Mouse (Mus musculus) hindbrain, embryonic 16.5 days (tissue): ENCODE results near the gene Slc41a3. TPM values are rescaled to one million over a fixed set of nuclear protein-coding genes. Genes with fewer than 3 reads are reported as not detected.

Source experiments
- ATAC-seq: fragments of 200-750 bp; cut with Nextera tagmentation; 2 replicates; pipeline ENCODE4 v1.8.0; 2017; ENCODE audit warnings: moderate TSS enrichment, moderate library complexity
- H3K27ac ChIP-seq: fragments of 300-500 bp; sonication (generic); 2 replicates; pipeline ENCODE4 v1.5.1; 2014; ENCODE audit warnings: low read depth, mild to moderate bottlenecking, control low read depth, low read length, moderate library complexity
- H3K27me3 ChIP-seq: fragments of 300-500 bp; sonication (generic); replicated peaks from 2 replicates; pipeline ENCODE4 v1.6.1; 2014; ENCODE audit warnings: low read length; ENCODE audit not compliant: control insufficient read depth, insufficient read depth
- H3K36me3 ChIP-seq: fragments of 300-500 bp; sonication (generic); 2 replicates; pipeline ENCODE4 v1.6.1; 2014; ENCODE audit warnings: mild to moderate bottlenecking, low read length, moderate library complexity, mixed read lengths; ENCODE audit not compliant: control insufficient read depth, insufficient read depth
- H3K4me1 ChIP-seq: fragments of 300-500 bp; sonication (generic); 2 replicates; pipeline ENCODE4 v1.6.1; 2014; ENCODE audit warnings: low read depth, low read length; ENCODE audit not compliant: control insufficient read depth, insufficient read depth
- H3K4me2 ChIP-seq: fragments of 300-500 bp; sonication (generic); 2 replicates; pipeline ENCODE4 v1.6.1; 2014; ENCODE audit warnings: mild to moderate bottlenecking, low read length, control low read depth, moderate library complexity
- H3K4me3 ChIP-seq: fragments of 300-500 bp; sonication (generic); 2 replicates; pipeline ENCODE4 v1.5.1; 2014; ENCODE audit warnings: mild to moderate bottlenecking, low read length, control low read depth, moderate library complexity
- H3K9ac ChIP-seq: fragments of 300-500 bp; sonication (generic); 2 replicates; pipeline ENCODE4 v1.6.1; 2014; ENCODE audit warnings: low read depth, mild to moderate bottlenecking, control low read depth, low read length, moderate library complexity
- H3K9me3 ChIP-seq: fragments of 300-500 bp; sonication (generic); 2 replicates; pipeline ENCODE4 v1.6.1; 2014; ENCODE audit warnings: mild to moderate bottlenecking, low read length, moderate library complexity; ENCODE audit not compliant: control insufficient read depth
- WGBS: fragments of 180-500 bp; shearing (Covaris S2); extraction: QIAGEN DNeasy Blood & Tissue Kit; methylation state at CpG from one replicate; pipeline ENCODE4 v1.1.7; 2014; 5-methylcytosine and 5-hydroxymethylcytosine counted together
- polyA plus RNA-seq: library from polyadenylated mRNA; unstranded; fragments of >200 nt; fragmentation: Nextera tagmentation; extraction: Ambion mirVana; gene quantifications from 2 replicates; pipeline ENCODE4 v1.2.1, GENCODE M21; 2015

Gene Slc41a3
- polyA plus RNA-seq, 1 experiment from 2014 or later: 12.7 TPM

GRCm38 (mm10) chr6:90590707-90591106 lies 13.8 kb upstream of the Slc41a3 start:
- Histone ChIP-seq H3K4me3 (no peak overlapping the region), H3K36me3 (no peaks in the 10 kb centered on the region)
- WGBS: 90% methylated on average over 1 of the region's 1 CpGs

DNA sequence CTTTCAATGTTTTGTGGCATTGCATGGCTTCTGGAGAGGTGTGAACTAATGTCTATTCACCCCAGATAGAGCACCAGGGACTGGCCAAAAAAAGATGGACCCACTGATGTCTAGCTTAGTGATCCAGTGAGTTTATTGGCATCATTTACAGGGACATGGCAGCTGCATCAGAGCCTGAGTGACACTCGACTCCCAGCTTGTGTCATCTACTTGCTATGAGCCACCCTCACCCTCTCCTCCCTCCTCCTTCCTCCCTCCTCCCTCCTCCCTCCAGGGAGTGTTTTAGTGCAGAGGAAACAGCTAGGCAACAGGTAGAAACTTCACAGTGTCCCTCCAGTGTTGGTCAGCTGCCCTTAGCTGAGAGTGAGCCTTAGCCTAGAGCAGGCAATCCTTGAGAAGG lies 9.6 kb upstream of the Slc41a3 start:
- H3K36me3 ChIP-seq: no peaks in the 10 kb centered on the region
- H3K9ac ChIP-seq: no peak overlapping the region
- no peak overlapping the region for H3K27ac ChIP-seq
- WGBS: 85% methylated on average over 1 of the region's 1 CpGs
- no peak overlapping the region for H3K4me3 ChIP-seq
- H3K4me1 ChIP-seq: no peaks in the 10 kb centered on the region
- H3K4me2 ChIP-seq: no peak overlapping the region
- no peak for ATAC-seq
- no peaks in the 10 kb centered on the region for H3K27me3 ChIP-seq
- peaks cover 2% of the 10 kb centered on the region; the same call in 1 of the 2 replicates for H3K9me3 ChIP-seq

More at GRCm38 (mm10) chr6:90590707-90591106, 13.8 kb upstream of the Slc41a3 start:
- H3K9ac ChIP-seq: no peak overlapping the region
- H3K4me1 ChIP-seq: no peaks in the 10 kb centered on the region
- peaks cover 2% of the 10 kb centered on the region; the same call in 1 of the 2 replicates for H3K9me3 ChIP-seq
- no peak for ATAC-seq
- no peaks in the 10 kb centered on the region for H3K27me3 ChIP-seq
- no peak overlapping the region for H3K4me2 ChIP-seq
- no peak overlapping the region for H3K27ac ChIP-seq

GRCm38 (mm10) chr6:90597060-90597459 lies 7.5 kb upstream of the Slc41a3 start:
- Histone ChIP-seq H3K9ac (no peak overlapping the region), H3K36me3 (no peaks in the 10 kb centered on the region), H3K4me3 (no peak overlapping the region), H3K27me3 (no peaks in the 10 kb centered on the region), H3K4me1 (no peaks in the 10 kb centered on the region), H3K9me3 (peaks cover 2% of the 10 kb centered on the region; the same call in 1 of the 2 replicates), H3K4me2 (no peak overlapping the region), H3K27ac (no peak overlapping the region)
- WGBS: 89% methylated on average over 4 of the region's 4 CpGs
- ATAC-seq: no peak

- H3K4me3 ChIP-seq: no peak overlapping the region
- 71% methylated on average over 2 of the region's 2 CpGs for WGBS
Observed at GRCm38 (mm10) chr6:90597592-90597991, 6.9 kb upstream of the Slc41a3 start.

DNA sequence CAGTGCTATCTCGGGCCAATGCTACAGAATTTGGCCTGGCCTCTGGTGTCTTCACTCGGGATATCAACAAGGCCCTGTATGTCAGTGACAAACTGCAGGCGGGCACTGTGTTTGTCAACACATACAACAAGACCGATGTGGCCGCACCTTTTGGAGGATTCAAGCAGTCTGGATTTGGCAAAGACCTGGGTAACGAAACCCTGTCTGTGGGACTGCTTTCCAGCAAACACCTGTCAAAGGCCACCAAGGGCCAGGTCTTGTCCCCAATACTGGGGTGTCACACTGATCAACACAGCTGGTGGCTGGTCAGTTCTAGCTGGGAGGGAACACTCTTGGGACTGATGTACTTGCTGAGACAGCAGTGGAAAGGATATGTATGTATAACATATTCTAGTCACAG lies 6.3 kb upstream of the Slc41a3 start:
- Histone ChIP-seq H3K4me2 (no peak overlapping the region), H3K27me3 (no peaks in the 10 kb centered on the region; the same call in 1 of the 2 replicates), H3K4me1 (no peaks in the 10 kb centered on the region), H3K27ac (no peak overlapping the region), H3K9ac (no peak overlapping the region), H3K9me3 (peaks cover 2% of the 10 kb centered on the region; the same call in 1 of the 2 replicates), H3K36me3 (no peaks in the 10 kb centered on the region), H3K4me3 (no peak overlapping the region)
- no peak for ATAC-seq
- 90% methylated on average over 6 of the region's 6 CpGs for WGBS

More at GRCm38 (mm10) chr6:90597592-90597991, 6.9 kb upstream of the Slc41a3 start:
- H3K27ac ChIP-seq: no peak overlapping the region
- no peak overlapping the region for H3K9ac ChIP-seq
- no peaks in the 10 kb centered on the region for H3K4me1 ChIP-seq
- H3K36me3 ChIP-seq: no peaks in the 10 kb centered on the region
- peak; percentile 71; the same call in 1 of the 2 replicates for ATAC-seq
- H3K27me3 ChIP-seq: no peaks in the 10 kb centered on the region; the same call in 1 of the 2 replicates
- no peak overlapping the region for H3K4me2 ChIP-seq
- H3K9me3 ChIP-seq: peaks cover 2% of the 10 kb centered on the region; the same call in 1 of the 2 replicates

DNA sequence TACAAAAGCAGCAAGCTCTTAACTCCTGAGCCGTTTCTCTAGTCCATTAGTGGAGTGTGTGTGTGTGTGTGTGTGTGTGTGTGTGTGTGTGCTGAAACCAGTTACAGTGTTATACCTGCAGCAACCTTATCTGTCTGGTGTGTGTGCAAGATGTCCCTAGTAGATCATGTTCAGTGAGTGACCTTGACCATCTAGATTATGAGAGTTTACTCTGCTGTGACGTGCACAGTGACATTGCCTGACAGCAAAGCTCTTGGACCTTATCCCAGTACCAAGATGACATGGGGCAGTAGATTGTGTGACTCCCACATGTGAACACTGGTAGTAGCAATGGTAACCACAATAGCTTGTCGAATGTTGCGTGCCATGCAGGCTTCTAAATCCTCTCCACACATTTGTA lies 4.2 kb upstream of the Slc41a3 start:
- ATAC-seq: no peak
- H3K27me3 ChIP-seq: no peaks in the 10 kb centered on the region; the same call in 1 of the 2 replicates
- no peak overlapping the region for H3K4me2 ChIP-seq
- no peaks in the 10 kb centered on the region for H3K4me1 ChIP-seq
- no peak overlapping the region for H3K4me3 ChIP-seq
- H3K9me3 ChIP-seq: peaks cover 2% of the 10 kb centered on the region; the same call in 1 of the 2 replicates
- WGBS: 88% methylated on average over 4 of the region's 4 CpGs
- H3K27ac ChIP-seq: no peak overlapping the region
- H3K9ac ChIP-seq: no peak overlapping the region
- H3K36me3 ChIP-seq: no peaks in the 10 kb centered on the region

GRCm38 (mm10) chr6:90601736-90602135 lies 2.8 kb upstream of the Slc41a3 start:
- H3K27me3 ChIP-seq: no peaks in the 10 kb centered on the region; the same call in 1 of the 2 replicates
- H3K27ac ChIP-seq: no peak overlapping the region
- H3K4me2 ChIP-seq: no peak overlapping the region
- no peak for ATAC-seq
- H3K36me3 ChIP-seq: no peaks in the 10 kb centered on the region
- H3K4me3 ChIP-seq: no peak overlapping the region
- 59% methylated on average over 7 of the region's 7 CpGs for WGBS
- no peak overlapping the region for H3K9ac ChIP-seq
- peaks cover 3% of the 10 kb centered on the region; the same call in 1 of the 2 replicates for H3K4me1 ChIP-seq
- no peaks in the 10 kb centered on the region for H3K9me3 ChIP-seq

DNA sequence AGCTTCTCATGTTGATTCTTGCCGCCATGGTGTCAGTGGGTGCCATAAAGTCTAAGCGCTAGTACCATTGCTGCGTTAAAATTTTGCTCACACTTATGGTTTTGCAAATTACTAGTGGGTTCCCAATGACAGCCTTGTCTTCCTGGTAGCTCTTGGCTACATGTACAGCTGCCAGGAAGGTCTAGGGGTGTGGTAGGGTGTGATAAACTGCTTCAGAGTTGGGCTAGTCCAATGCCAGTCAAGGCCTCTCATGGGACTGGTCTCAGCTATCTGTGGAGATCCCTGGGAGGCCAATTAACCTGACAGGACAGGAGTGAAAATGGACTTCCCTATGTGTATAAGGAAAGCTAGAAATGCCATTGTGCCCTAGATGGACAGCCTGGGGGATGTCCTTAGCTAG lies 2.2 kb upstream of the Slc41a3 start:
- 96% methylated on average over 3 of the region's 3 CpGs for WGBS
- no peak for ATAC-seq

GRCm38 (mm10) chr6:90603126-90603525 lies 1.4 kb upstream of the Slc41a3 start:
- H3K4me3 ChIP-seq: no peak overlapping the region
- no peaks in the 10 kb centered on the region; the same call in 1 of the 2 replicates for H3K27me3 ChIP-seq
- H3K27ac ChIP-seq: no peak overlapping the region
- ATAC-seq: no peak
- no peak overlapping the region for H3K9ac ChIP-seq
- H3K4me1 ChIP-seq: peaks cover 3% of the 10 kb centered on the region; the same call in 1 of the 2 replicates
- no peak overlapping the region for H3K4me2 ChIP-seq
- H3K9me3 ChIP-seq: no peaks in the 10 kb centered on the region
- 64% methylated on average over 7 of the region's 7 CpGs for WGBS
- H3K36me3 ChIP-seq: no peaks in the 10 kb centered on the region

More for the DNA sequence above, 2.2 kb upstream of the Slc41a3 start:
- no peaks in the 10 kb centered on the region for H3K9me3 ChIP-seq
- H3K27me3 ChIP-seq: no peaks in the 10 kb centered on the region; the same call in 1 of the 2 replicates
- H3K27ac ChIP-seq: no peak overlapping the region
- H3K9ac ChIP-seq: no peak overlapping the region
- peaks cover 3% of the 10 kb centered on the region; the same call in 1 of the 2 replicates for H3K4me1 ChIP-seq
- H3K4me2 ChIP-seq: no peak overlapping the region
- no peak overlapping the region for H3K4me3 ChIP-seq
- no peaks in the 10 kb centered on the region for H3K36me3 ChIP-seq
